Mouse (Mus musculus) gastrocnemius, adult 2 months (tissue): Measurements from ENCODE around the gene Aig1. TPM values are rescaled to one million over a fixed set of nuclear protein-coding genes. Genes with fewer than 3 reads are reported as not detected.
A peak's percentile ranks its signal among the peaks of the same experiment; 100 is the strongest.
"Not testable (repeated sequence)": the region's sequence is repeated elsewhere in the genome, so short reads cannot be mapped to it uniquely, and the experiment has no call there.

Experiments used
- DNase-seq: peaks from one replicate; pipeline ENCODE4 v3.0.0; 2022
- H3K27ac ChIP-seq: fragments of 200-600 bp; 2 replicates; pipeline ENCODE4 v1.8.1; 2022; ENCODE audit warnings: mild to moderate bottlenecking
- H3K4me3 ChIP-seq: fragments of 200-600 bp; 2 replicates; pipeline ENCODE4 v1.8.1; 2022; ENCODE audit warnings: mild to moderate bottlenecking, moderate library complexity
- CTCF ChIP-seq: fragments of 200-600 bp; IDR thresholded peaks from 2 replicates; pipeline ENCODE4 v1.8.1; 2022; ENCODE audit warnings: antibody characterized with exemption, mild to moderate bottlenecking, moderate library complexity
- intact Hi-C: fragments of 180-260 bp; cut with DNase I; formaldehyde crosslinking; loops from one replicate; pipeline ENCODE4 v1.15.1; 2025
- long read RNA-seq, 2 experiments: library from polyadenylated mRNA; stranded (forward); transcript quantifications; one replicate each; pipeline ENCODE4 v2.0.0; 2021
- total RNA-seq, 2 experiments: library from RNA; stranded (reverse); gene quantifications; 2 replicates each; pipeline ENCODE4 v1.2.3; 2021

The Aig1 gene
- total RNA-seq, result 10 to 100 TPM; 15.7 to 18.0 TPM
- long read RNA-seq, experiment 1, transcript Aig1-205 (6 exons, 1,554 nt), result major isoform, 18 of 18 reads
- long read RNA-seq, experiment 1, partial matches to known transcripts, result 0 of 18 reads
- long read RNA-seq, experiment 1, other reads (novel, unspliced or antisense), result 0 of 18 reads
- long read RNA-seq, experiment 2, transcript Aig1-205 (6 exons, 1,554 nt), result major isoform, 13 of 15 reads
- long read RNA-seq, experiment 2, partial matches to known transcripts, result 0 of 15 reads
- long read RNA-seq, experiment 2, other reads (novel, unspliced or antisense), result 2 of 15 reads

DNA sequence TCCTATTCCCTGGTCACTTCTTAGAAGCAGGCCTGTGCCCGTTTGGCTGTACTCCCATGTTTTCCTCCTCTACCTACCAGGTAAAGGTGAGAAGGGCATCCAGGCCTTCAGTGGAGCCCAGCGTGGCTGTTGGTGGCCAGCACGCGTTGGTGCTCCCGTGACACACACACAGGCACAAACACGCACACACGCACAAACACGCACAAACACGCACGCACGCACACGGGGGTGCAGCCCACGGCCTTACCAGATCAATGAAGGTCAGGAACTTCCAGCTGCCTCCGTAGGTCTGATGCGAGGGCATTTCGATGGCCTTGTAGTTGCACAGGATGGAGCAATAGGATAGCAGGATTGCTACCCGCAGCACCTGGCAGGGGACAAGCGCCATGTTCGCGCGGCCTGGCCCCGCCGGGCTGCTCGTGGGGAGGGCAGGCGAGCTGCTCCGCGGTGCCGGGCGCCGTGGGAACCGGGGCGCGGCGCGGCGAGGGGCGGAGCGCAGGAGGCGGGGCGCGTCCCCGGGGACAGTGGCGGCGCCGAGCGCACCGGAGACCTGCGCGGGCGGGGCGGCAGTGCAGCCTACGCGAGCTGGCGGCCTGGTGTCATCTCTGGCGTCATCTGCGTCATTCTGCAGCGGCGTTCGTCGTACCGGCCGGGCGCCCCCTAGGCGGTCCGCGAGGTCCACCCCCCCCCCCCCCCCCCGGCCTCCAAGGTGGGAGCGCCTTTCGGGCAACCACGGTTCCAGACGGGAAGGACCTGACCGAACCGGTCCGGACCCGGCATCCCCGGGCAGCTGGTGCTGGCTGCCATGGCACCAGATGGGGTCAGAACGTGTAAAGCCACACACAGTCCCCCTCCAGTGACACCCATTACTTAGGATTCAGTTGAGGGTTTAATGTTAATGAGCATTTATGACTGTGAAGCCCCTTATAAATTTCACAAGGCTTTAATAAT is at the start of gene Aig1:
TSS of gene Aig1 (minus strand) at position 610 of the 951 bp plus-strand sequence.
- H3K4me3 ChIP-seq, result peak within 1 kb of the TSS; percentile 78
- peak within 1 kb of the TSS; percentile 90 for H3K27ac ChIP-seq
- intact Hi-C loops, result loop anchor here (2.0 to 5.0 kb wide), 2 partner anchors 60 to 99 kb away; partner anchors contain the start of gene Hivep2

DNA sequence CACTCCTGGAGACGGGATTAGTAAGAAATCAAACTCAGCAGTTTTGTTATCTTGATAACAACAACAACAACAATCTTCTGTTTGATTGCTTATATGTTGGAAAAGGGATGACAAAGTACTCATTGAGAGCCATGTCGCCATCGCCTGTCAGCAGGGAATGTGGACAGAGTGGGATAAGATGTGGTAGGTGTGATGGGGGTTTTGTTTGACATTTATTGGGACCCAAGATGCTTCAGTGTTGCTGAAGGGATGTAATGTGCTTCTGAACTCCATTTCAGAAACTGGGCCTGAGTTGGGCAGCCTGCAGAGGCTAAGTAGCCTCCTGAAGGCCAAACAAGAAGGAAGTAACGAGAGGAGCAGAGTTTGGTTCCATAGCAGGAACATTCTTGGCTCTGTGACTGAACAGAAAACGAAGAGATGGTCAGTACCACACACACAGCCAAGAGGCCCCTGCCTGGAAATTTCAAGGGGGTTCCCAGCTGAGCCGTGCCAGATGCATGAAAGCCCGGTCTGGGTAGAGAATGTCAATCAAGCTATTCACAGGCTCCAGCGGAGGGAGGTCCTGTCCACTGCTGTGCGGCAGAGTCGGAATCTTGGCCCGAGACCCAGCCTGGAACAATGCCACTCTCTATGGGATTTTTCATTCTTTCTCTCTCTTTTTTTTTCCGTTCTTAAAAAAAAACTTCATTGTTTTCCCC is 48.0 kb upstream of the Aig1 start:
- intact Hi-C loops, result loop anchor here (10.0 kb wide), 1 partner anchor 278 kb away; no protein-coding TSS in a partner anchor
- Histone ChIP-seq H3K27ac (no peak overlapping the region; the same call in 1 of the 2 replicates), H3K4me3 (peak overlapping the region; percentile 39)
- DNase-seq, result peak; percentile 58
- TF ChIP-seq CTCF, result no peak

More for the DNA sequence above, at the start of gene Aig1:
- TF ChIP-seq CTCF, result peak; percentile 39
- DNase-seq, result peak; percentile 89

DNA sequence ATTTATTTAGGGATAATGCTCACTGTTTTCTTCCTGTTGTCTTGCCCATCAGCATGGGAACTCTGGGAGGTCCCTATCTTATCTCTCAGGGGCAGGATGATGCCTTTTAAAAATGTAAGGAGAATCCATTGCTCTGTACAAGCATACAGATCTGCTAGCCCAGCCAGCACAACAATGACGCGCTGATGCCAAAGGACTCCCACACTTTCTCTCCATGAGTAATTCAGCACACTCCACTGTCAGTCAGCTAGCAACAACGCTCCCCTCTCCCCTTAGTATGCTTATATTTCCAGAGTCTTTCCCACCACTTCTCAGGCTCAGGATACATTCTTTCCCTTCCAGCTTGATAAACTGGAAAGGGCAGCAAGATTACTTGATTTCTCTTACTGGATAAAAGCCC is 46.4 kb upstream of the Aig1 start:
- Histone ChIP-seq H3K4me3 (no peak overlapping the region), H3K27ac (no peak overlapping the region)
- TF ChIP-seq CTCF, result no peak
- intact Hi-C loops, result loop anchor here (10.0 kb wide), 1 partner anchor 280 kb away; no protein-coding TSS in a partner anchor
- no peak for DNase-seq

DNA sequence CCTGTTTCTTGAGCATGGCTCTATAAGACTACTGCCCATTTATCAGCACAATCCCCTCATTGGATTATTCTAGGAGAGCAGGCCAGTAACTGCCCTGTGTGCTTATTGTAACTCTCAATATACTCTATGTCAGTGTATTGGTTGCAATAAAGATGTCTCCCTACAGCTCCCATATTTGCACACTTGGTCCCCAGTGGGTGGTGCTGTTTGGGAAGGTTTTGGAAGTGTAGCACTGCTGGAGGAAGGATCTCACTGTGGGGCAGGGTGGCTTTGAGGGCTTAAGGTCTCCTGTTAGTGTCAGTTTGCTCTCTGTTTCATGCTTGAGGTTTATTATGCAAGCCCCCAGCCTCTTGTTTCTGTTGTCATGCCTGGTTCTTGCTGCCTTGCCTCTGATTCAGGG is 44.9 kb upstream of the Aig1 start:
- DNase-seq, result peak; percentile 43

DNA sequence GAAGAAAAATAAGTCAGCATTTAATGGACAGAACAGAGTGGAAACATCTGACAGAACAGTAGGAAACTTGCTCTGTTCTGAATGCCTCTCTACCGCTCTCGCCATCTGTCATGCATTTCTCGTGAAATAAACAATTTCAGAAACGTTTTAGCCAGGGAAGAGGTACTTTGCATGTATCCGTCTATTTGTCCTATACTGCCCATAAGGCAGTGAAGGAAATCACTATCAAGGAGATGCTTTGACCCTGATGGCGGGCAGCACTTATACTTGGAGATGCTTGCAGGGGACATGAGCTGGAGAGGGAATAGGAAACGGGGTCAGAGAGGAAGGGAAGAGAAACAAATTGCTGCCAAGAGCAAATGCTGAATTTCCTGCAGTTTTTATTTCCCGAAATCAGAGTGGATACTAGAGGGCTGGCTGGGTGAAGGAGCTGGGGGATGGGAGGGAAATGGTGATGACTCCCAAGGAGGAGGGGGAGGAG is 37.5 kb upstream of the Aig1 start:
- DNase-seq, result no peak
- intact Hi-C loops, result no loop called here
- Histone ChIP-seq H3K27ac (no peak overlapping the region), H3K4me3 (no peak overlapping the region)
- no peak for TF ChIP-seq CTCF

More for the DNA sequence above, 44.9 kb upstream of the Aig1 start:
- Histone ChIP-seq H3K27ac (no peak overlapping the region), H3K4me3 (no peak overlapping the region)
- peak; percentile 59 for TF ChIP-seq CTCF
- intact Hi-C loops, result loop anchor here (10.0 kb wide), 1 partner anchor 281 kb away; no protein-coding TSS in a partner anchor

DNA sequence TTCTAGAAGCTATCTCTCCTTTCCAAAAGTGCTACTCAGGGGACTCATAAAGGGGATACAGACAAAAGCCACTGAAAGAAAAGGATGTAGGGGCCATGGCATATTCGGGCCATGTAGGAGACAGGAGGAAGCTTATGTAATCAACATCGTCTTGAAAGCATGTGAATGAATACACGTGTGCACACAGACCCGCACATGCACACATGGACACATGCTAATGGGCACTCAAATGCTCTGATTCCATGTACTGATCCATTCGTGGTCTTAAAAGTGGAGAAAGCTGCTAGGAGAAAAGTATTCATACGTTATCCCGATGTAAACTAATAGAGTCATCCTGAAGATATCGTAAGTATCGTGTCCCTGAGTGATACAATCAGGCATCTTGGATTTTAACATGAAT is 36.8 kb upstream of the Aig1 start:
- no peak overlapping the region for H3K27ac ChIP-seq
- TF ChIP-seq CTCF, result no peak
- no peak overlapping the region for H3K4me3 ChIP-seq
- DNase-seq, result no peak
- intact Hi-C loops, result no loop called here

DNA sequence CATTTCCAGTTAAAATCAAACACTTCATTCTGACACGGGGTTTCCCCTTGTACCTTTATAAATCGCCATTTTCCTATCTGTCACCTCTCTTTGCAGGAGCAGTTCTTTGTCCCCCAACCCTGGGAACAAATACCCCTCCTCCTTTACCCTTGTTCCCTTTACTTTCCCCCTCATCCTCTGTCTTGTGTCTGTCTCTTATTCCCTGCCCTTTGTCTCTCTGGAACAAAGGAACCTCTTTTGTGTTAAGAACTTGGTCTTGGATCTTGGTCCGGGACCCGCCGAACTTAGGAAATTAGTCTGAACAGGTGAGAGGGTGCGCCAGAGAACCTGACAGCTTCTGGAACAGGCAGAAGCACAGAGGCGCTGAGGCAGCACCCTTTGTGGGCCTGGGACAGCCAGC is 24.0 kb upstream of the Aig1 start:
- H3K27ac ChIP-seq, DNase-seq, intact Hi-C loops, H3K4me3 ChIP-seq: not testable (repeated sequence)

DNA sequence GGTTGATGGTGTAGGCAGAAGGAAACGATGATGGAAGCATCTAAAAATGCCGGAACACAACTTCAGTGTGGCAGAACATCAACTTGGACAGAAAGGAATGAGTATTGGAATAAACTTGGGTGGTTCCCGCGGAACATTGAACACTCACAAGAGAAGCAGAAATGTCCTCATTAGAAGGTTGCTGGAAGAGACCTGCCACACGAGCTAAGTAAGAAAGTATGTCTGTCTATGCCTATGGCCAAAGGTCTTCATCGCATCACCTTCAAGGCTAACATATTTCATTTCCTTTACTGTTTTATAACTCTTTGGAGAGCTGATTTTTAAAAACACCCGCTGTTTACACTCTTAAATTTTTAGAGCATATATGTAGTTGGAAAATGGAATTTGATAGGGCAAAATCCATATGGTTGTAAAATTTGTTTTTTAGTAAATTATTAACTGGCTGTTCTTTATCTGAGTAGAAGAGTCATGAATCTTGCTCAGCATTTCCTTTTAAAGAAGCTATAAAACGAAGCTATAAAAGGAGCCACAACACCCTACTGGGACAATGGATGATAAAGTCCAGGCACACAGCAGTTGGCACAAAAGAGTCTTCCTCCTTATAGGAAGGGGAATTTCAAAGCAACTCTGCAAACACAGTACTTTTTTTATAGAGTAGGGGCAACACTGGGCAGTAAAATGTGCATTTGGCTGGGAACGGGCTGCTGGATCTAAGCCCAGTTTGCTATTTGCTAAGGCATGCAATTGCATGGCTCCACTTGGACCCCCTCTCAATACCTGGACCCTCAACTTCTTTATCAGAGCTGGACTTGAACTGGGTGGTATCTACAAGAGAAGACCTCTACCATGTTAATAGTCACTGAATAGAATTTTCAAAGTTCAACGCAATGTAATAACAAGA is 14.4 kb upstream of the Aig1 start:
- H3K4me3 ChIP-seq, result no peak overlapping the region
- no peak overlapping the region for H3K27ac ChIP-seq
- intact Hi-C loops, result no loop called here
- no peak for TF ChIP-seq CTCF
- DNase-seq, result no peak

DNA sequence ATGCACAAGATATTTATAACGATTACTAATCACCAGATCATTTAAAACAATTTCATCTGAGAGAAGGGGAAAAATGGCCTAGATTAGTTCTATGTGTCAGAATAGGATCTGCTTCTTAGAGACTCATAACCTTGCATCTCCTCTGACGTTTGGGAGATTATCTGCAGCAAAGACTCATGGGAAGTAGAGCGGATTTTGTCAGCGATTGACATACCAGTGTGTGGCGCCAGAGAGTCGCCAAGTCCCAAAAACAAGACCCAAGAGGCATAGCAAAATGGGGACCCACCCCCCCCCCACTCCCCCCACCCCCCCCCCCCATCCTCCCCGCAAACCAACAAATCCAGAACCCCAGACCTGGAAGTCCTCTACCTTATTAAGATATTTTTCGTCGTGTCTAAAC is 13.7 kb upstream of the Aig1 start:
- intact Hi-C loops, result no loop called here
- Histone ChIP-seq H3K27ac (no peak overlapping the region), H3K4me3 (no peak overlapping the region)
- DNase-seq, result no peak
- no peak; the same call in 1 of the 2 replicates for TF ChIP-seq CTCF

DNA sequence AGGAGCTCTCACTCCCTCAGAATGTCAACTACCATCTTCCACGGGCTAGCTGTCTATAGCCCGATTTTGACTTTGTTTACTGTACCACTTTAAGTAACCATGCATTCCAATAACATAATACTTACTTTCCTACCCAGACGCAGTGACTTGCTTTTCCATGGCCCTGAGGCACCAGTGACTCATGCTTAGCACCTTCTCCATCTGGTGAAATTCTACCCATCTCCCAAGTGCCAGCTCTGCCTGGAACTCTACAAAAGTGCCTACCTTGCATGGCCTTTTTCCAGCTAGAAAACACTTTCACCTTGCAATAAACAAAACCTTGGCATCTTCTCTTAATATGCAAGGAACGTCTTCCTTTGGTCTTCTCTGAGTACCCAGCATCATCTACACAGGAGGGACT is 9.9 kb upstream of the Aig1 start:
- intact Hi-C loops, result no loop called here
- no peak for TF ChIP-seq CTCF
- H3K27ac ChIP-seq, result 0 out of 2 replicates have a peak overlapping the region, but pooled peaks have one; percentile 31
- H3K4me3 ChIP-seq, result no peak overlapping the region
- DNase-seq, result peak; percentile 39

DNA sequence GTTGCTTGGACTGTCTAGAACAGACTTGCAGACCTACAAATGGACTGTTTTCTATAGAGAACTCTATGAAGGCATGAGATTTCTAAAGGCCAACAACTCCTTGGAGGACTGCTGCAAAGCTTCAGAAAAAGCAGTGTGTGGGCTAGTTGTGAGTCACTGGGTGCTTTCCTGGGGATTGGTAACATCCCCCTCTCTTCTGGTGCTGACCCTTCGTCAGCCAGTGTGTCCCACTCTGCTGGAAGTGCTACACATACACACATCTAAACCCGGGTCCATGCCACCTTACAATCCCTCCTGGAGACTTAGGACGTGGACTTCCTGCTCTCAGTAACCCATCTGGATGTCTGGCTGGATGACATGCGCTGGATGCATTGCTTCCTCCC is 6.2 kb upstream of the Aig1 start:
- no peak for DNase-seq
- H3K27ac ChIP-seq, result no peak overlapping the region
- no peak overlapping the region for H3K4me3 ChIP-seq
- no peak for TF ChIP-seq CTCF
- intact Hi-C loops, result no loop called here
